Mouse (Mus musculus): ENCODE results near the gene Tshz2. TPM values are rescaled to one million over a fixed set of nuclear protein-coding genes. Genes with fewer than 3 reads are reported as not detected.

Tshz2 gene
- polyA plus RNA-seq, 1 experiment from 2014 or later = 1.3 TPM

DNA sequence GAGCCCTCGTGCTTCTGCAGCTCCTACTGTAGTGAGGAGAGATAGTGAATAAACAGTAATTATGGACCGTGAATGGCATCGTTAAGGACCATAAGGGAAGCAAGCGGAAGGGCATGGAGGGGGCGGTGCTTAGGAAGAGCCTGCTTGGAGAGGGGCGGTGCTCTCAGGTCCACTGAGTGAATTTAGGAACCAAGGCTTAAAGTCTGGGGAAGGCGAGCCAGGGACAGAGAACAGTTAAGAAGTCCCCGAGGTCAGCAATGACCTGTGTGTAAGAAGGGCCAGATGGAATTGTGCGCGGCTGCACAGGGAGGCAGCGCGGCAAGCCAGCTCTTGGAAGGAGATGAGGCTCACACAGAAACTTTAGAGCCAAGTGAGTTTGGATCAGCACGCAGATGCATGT lies 354.4 kb downstream of the Tshz2 start:
- no peak for ATAC-seq (ENCODE audit: low FRiP score)
- Histone ChIP-seq H3K9ac (ENCODE audit: low read length) (no peak overlapping the region), H3K27me3 (ENCODE audit: control insufficient read depth, insufficient read depth, low read length) (no peaks in the 10 kb centered on the region), H3K27ac (ENCODE audit: low read depth, low read length) (no peak overlapping the region), H3K4me2 (no peak overlapping the region), H3K36me3 (ENCODE audit: control insufficient read depth, insufficient read depth, low read length) (no peaks in the 10 kb centered on the region), H3K4me1 (ENCODE audit: control insufficient read depth, insufficient read depth, low read length) (no peaks in the 10 kb centered on the region), H3K4me3 (ENCODE audit: low read depth, low read length) (no peak overlapping the region), H3K9me3 (ENCODE audit: control insufficient read depth, low read length) (no peaks in the 10 kb centered on the region)
- WGBS = 79% methylated on average over 13 of the region's 13 CpGs
- DNase-seq (ENCODE audit: low spot score, missing footprints) = no peak

DNA sequence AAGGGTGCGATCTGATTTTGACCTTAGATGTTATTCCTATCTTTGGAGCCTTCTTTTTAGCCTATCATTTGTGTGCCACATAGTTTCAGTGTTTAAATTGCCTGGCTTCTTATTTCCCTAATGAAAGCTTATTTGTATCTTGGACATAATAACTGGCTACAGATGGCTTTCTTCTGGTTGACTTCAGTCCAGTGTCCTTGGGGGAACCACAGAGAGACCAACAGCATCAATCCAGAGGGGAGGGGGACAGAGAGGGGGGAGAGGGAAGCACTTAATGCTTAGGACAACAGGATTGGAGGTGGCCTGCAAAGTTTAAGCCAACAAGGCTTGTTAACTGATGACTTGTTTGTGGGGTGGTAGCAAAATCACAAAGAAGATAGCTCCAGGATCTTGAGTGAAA lies 356.4 kb downstream of the Tshz2 start:
- Histone ChIP-seq H3K27me3 (ENCODE audit: control insufficient read depth, insufficient read depth, low read length) (no peaks in the 10 kb centered on the region), H3K4me3 (ENCODE audit: low read depth, low read length) (no peak overlapping the region), H3K4me2 (no peak overlapping the region), H3K27ac (ENCODE audit: low read depth, low read length) (no peak overlapping the region), H3K4me1 (ENCODE audit: control insufficient read depth, insufficient read depth, low read length) (no peaks in the 10 kb centered on the region), H3K9ac (ENCODE audit: low read length) (no peak overlapping the region), H3K36me3 (ENCODE audit: control insufficient read depth, insufficient read depth, low read length) (no peaks in the 10 kb centered on the region), H3K9me3 (ENCODE audit: control insufficient read depth, low read length) (no peaks in the 10 kb centered on the region)
- DNase-seq (ENCODE audit: low spot score, missing footprints) = no peak
- WGBS = 97% methylated on average over 1 of the region's 1 CpGs
- no peak for ATAC-seq (ENCODE audit: low FRiP score)

DNA sequence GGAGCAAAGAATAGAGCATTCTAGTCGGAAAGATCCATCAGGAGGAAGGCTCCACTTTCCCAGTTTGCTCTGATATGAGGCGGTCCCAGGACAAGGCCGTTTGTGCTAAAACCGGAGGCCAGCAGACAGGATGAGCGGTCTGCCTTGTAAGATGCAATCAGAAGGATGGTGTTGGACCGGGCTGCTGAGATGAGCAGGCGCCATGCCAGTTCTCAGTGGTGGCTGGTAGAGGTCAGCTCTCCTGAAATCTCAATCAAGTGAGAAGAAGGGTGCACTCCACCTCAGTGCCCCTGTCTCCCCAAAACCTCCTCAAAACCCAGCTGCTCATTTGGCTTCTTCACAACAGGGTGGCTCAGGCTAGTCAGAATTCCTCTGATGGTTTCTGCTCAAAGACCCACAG lies 358.2 kb downstream of the Tshz2 start:
- no peak overlapping the region for H3K9ac ChIP-seq (ENCODE audit: low read length)
- no peak overlapping the region for H3K27ac ChIP-seq (ENCODE audit: low read depth, low read length)
- ATAC-seq (ENCODE audit: low FRiP score) (no peak), DNase-seq (ENCODE audit: low spot score, missing footprints) (no peak)
- no peak overlapping the region for H3K4me2 ChIP-seq
- WGBS = 90% methylated on average over 7 of the region's 7 CpGs
- H3K9me3 ChIP-seq (ENCODE audit: control insufficient read depth, low read length) = no peaks in the 10 kb centered on the region
- H3K4me3 ChIP-seq (ENCODE audit: low read depth, low read length) = no peak overlapping the region
- H3K4me1 ChIP-seq (ENCODE audit: control insufficient read depth, insufficient read depth, low read length) = no peaks in the 10 kb centered on the region
- H3K27me3 ChIP-seq (ENCODE audit: control insufficient read depth, insufficient read depth, low read length) = no peaks in the 10 kb centered on the region
- H3K36me3 ChIP-seq (ENCODE audit: control insufficient read depth, insufficient read depth, low read length) = no peaks in the 10 kb centered on the region

DNA sequence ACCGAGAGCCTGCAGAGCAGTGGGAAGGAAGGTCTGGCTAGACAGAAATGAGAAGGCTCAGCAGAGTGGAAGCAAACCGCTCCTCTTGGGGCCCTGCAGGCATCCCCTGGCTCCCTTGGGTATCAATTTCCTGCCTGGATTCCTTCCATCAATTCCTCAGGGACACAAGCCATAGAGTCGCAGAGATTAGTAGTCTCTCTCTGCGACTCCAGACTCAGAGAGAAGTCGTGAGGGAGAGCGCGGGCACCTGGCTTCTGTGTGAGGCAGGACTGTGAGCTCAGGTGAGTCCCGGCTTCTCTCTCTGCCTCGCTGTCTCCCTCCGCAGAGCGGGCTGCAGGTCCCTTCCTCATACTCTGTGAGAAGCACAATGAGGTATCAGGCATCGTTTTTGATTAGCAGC lies 363.2 kb downstream of the Tshz2 start:
- Histone ChIP-seq H3K36me3 (ENCODE audit: control insufficient read depth, insufficient read depth, low read length) (no peaks in the 10 kb centered on the region), H3K4me3 (ENCODE audit: low read depth, low read length) (no peak overlapping the region), H3K27ac (ENCODE audit: low read depth, low read length) (no peak overlapping the region), H3K4me2 (no peak overlapping the region), H3K27me3 (ENCODE audit: control insufficient read depth, insufficient read depth, low read length) (no peaks in the 10 kb centered on the region), H3K9me3 (ENCODE audit: control insufficient read depth, low read length) (no peaks in the 10 kb centered on the region), H3K9ac (ENCODE audit: low read length) (no peak overlapping the region), H3K4me1 (ENCODE audit: control insufficient read depth, insufficient read depth, low read length) (peaks cover 15% of the 10 kb centered on the region)
- DNase-seq (ENCODE audit: low spot score, missing footprints) (peak; percentile 56), ATAC-seq (ENCODE audit: low FRiP score) (no peak)
- 53% methylated on average over 12 of the region's 12 CpGs for WGBS

DNA sequence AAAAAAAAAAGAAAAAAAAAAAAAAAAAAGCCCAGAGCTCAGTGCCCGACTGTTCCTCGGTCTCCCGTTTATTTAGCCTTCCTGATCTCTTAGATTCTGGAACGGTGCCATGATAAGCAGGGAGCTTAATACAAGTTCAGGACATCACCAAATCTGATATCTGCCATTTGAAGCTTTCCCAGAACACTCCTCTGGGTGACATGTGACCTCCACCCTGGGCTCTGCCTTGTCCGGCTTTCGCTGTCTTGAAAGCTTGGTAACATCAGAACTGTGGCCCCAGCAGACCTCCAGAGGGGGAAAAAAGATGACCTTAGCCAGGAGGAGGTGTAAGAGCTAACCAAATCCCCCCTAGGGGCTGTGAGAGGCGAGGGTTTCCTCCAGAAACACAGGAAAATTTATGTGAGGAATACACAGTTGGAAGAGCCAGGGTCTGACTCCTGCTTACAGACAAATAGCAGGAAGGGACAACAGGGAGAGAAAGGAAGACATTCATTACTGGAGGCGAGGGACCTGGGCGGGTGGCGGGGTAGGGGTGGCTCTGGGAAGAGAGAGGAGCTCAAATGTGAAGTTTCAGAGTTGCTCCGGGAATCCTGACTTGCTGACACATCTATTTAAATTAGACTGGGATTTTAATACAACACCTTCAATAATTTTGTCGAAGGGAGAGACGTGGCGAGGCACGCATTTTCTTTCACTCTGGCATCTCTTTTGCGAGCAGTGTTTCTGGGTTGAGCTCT lies 363.9 kb downstream of the Tshz2 start:
- Histone ChIP-seq H3K27ac (ENCODE audit: low read depth, low read length) (no peak overlapping the region), H3K4me3 (ENCODE audit: low read depth, low read length) (no peak overlapping the region), H3K4me2 (no peak overlapping the region), H3K36me3 (ENCODE audit: control insufficient read depth, insufficient read depth, low read length) (no peaks in the 10 kb centered on the region), H3K9ac (ENCODE audit: low read length) (no peak overlapping the region; the same call in 1 of the 2 replicates), H3K9me3 (ENCODE audit: control insufficient read depth, low read length) (no peaks in the 10 kb centered on the region), H3K4me1 (ENCODE audit: control insufficient read depth, insufficient read depth, low read length) (peaks cover 15% of the 10 kb centered on the region), H3K27me3 (ENCODE audit: control insufficient read depth, insufficient read depth, low read length) (no peaks in the 10 kb centered on the region)
- ATAC-seq (ENCODE audit: low FRiP score) = no peak
- WGBS = 69% methylated on average over 16 of the region's 16 CpGs
- peak; percentile 87 for DNase-seq (ENCODE audit: low spot score, missing footprints)

DNA sequence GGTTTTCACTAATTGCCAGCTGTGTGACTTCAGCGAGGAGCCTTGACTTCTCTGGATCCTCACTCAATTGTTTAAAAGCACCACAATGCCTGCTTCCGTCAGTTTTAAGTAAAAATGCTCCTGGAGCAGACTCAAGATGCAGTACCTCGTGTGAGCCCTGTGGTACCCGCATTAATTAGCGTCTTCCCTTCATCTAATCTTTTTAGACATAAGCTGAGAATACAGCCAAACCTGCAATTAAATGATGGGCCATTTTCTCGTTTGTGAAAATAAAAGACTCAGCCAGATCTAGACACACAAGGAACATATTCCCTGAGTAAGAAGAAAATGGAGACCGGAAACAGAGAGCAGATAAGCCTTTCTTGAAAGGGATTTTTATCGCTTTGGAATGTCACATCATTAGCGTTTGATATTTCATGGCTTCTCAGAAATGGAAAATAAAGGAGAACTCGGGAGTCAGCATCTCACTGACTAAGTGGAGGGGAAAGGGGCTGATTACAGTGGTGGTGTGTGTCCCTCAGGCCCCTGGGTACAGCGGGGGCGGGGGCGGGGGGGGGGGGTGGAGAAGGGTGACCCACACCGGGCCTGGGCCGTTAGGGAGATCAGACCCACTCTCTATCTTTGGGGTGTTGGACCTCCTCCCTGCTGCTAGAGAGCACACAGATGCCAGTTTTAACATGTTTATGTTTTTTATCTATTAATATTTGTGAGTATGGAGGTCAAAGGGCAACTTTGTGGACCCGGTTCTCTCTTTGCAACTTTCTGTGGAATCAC lies 364.6 kb downstream of the Tshz2 start:
- peak; percentile 51 for DNase-seq (ENCODE audit: low spot score, missing footprints)

DNA sequence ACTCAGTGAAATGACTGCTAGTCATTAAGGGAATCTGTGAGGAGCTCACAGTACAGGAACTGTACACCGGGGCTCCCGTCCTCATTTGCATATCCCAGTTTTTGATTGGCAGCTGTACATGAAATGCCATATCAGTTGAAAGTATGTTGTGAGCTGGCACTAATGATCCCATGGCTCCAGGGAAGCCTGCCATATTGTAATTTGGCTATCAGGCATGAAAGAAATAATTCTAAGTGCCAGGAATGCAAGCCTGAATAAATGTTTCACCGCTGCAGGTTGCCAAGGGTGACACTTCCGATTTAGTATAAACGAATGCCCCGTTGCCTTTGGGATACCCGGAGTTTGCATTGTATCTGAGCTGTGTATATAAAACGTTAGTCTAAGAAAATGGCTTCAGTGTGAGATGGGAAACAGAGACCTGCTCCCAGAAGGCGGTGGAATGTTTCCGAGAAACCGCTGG lies 366.1 kb downstream of the Tshz2 start:
- no peak overlapping the region for H3K4me2 ChIP-seq
- DNase-seq (ENCODE audit: low spot score, missing footprints) (no peak), ATAC-seq (ENCODE audit: low FRiP score) (no peak)
- 55% methylated on average over 11 of the region's 11 CpGs for WGBS
- H3K36me3 ChIP-seq (ENCODE audit: control insufficient read depth, insufficient read depth, low read length) = no peaks in the 10 kb centered on the region
- H3K9ac ChIP-seq (ENCODE audit: low read length) = no peak overlapping the region
- no peaks in the 10 kb centered on the region for H3K9me3 ChIP-seq (ENCODE audit: control insufficient read depth, low read length)
- no peak overlapping the region for H3K4me3 ChIP-seq (ENCODE audit: low read depth, low read length)
- H3K4me1 ChIP-seq (ENCODE audit: control insufficient read depth, insufficient read depth, low read length) = peaks cover 25% of the 10 kb centered on the region
- H3K27me3 ChIP-seq (ENCODE audit: control insufficient read depth, insufficient read depth, low read length) = no peaks in the 10 kb centered on the region
- no peak overlapping the region for H3K27ac ChIP-seq (ENCODE audit: low read depth, low read length)

More for the DNA sequence above, 364.6 kb downstream of the Tshz2 start:
- Histone ChIP-seq H3K9me3 (ENCODE audit: control insufficient read depth, low read length) (no peaks in the 10 kb centered on the region), H3K36me3 (ENCODE audit: control insufficient read depth, insufficient read depth, low read length) (no peaks in the 10 kb centered on the region), H3K27ac (ENCODE audit: low read depth, low read length) (no peak overlapping the region), H3K4me2 (no peak overlapping the region), H3K9ac (ENCODE audit: low read length) (no peak overlapping the region), H3K4me1 (ENCODE audit: control insufficient read depth, insufficient read depth, low read length) (peaks cover 15% of the 10 kb centered on the region), H3K27me3 (ENCODE audit: control insufficient read depth, insufficient read depth, low read length) (no peaks in the 10 kb centered on the region), H3K4me3 (ENCODE audit: low read depth, low read length) (no peak overlapping the region)
- 73% methylated on average over 16 of the region's 16 CpGs for WGBS
- 0 out of 2 replicates have a peak, but pooled peaks have one; percentile 44 for ATAC-seq (ENCODE audit: low FRiP score)

DNA sequence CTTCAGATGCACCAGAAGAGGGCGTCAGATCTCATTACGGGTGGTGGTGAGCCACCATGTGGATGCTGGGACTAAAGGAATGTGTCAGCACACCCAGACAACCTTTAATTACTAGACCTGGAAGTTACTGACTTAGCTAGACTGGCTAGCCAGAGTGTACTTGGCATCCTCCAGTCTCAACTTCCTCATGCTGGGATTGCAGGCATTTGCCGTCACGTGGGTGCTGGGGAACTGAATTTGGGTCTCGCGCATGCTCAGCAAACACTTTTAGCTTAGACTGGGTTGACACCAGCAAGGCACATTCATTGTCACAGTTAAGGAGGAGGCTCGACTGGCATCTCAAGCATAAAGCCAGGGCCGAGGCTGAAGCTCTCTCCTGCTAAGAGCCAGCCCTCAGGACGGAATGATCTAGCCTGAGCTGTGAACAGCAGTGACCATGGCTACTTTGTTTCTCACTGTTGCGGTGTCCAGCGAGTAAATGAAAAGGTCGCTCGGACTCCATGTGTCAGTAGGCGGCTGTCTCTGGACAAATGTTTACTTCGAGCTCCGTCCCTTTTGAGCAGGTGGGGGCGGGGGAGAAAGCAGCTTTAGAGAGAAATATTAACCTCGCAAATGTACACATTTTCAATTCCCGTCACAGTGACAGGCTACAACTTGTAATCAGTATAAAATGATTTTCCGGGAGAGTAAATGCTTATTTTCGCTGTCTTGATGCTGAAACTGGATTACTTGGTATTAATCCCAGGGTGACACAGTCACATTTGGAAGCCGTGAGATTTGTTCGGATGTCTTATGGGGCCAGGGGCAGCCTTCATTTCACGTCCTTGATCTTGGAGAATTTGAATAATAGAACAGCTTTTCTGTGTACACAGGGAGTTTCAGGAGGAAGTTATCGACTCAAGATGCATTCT lies 370.0 kb downstream of the Tshz2 start:
- ATAC-seq (ENCODE audit: low FRiP score) = peak; percentile 17; the same call in 1 of the 2 replicates
- DNase-seq (ENCODE audit: low spot score, missing footprints) = peak; percentile 89
- Histone ChIP-seq H3K27me3 (ENCODE audit: control insufficient read depth, insufficient read depth, low read length) (no peaks in the 10 kb centered on the region), H3K4me2 (peak overlapping the region; percentile 6; the same call in 1 of the 2 replicates), H3K36me3 (ENCODE audit: control insufficient read depth, insufficient read depth, low read length) (no peaks in the 10 kb centered on the region), H3K4me3 (ENCODE audit: low read depth, low read length) (no peak overlapping the region), H3K9me3 (ENCODE audit: control insufficient read depth, low read length) (no peaks in the 10 kb centered on the region), H3K9ac (ENCODE audit: low read length) (no peak overlapping the region), H3K27ac (ENCODE audit: low read depth, low read length) (no peak overlapping the region), H3K4me1 (ENCODE audit: control insufficient read depth, insufficient read depth, low read length) (peaks cover 27% of the 10 kb centered on the region)
- 53% methylated on average over 25 of the region's 25 CpGs for WGBS

Measured in midbrain, embryonic 11.5 days (tissue).